9 mouse cellular contexts compared by ENCODE assay signal in genomic region chr4:84137171-84137919, GRCm38 (mm10).
A peak's percentile ranks its signal among the peaks of the same experiment; 100 is the strongest.
DNase-seq lines count a peak whose midpoint lies in the region; ATAC-seq lines count a peak whose summit lies in the region.
"Had no signal": no experiment of that assay in that cellular context is flagged by ENCODE, and none has a peak within 500 bp of the region (broad histone marks: within the 10 kb centered on the region; RNA-seq: fewer than 3 reads in every experiment).

No protein-coding gene starts in this region.

- peak; percentile 29 for DNase-seq in kidney, postnatal 10 days
- DNase-seq in kidney, postnatal 36 days, result no peak
- peak; percentile 63 for DNase-seq in embryonic facial prominence, embryonic 11.5 days (ENCODE audit: low spot score)
- DNase-seq in lung, postnatal 10 days, result no peak
- DNase-seq in adipocyte (ENCODE audit: low spot score), result no peak
- DNase-seq in spleen, adult 12 weeks (ENCODE audit: low spot score), result no peak
- DNase-seq: gastrocnemius, postnatal 14 days had no signal

- H3K36me3 ChIP-seq in embryonic facial prominence, embryonic 11.5 days (replicated peaks; ENCODE audit: control insufficient read depth, insufficient read depth, low read depth, low read length), result no peaks in the 10 kb centered on the region
- no peaks in the 10 kb centered on the region for H3K36me3 ChIP-seq in intestine, embryonic 16.5 days (ENCODE audit: control insufficient read depth, insufficient read depth, low read length)
- no peaks in the 10 kb centered on the region for H3K36me3 ChIP-seq in neural tube, embryonic 15.5 days

- no peak overlapping the region for H3K9ac ChIP-seq in embryonic facial prominence, embryonic 11.5 days (replicated peaks; ENCODE audit: low read length)
- no peak overlapping the region for H3K9ac ChIP-seq in intestine, embryonic 16.5 days (ENCODE audit: low read depth, low read length)
- no peak overlapping the region for H3K9ac ChIP-seq in neural tube, embryonic 15.5 days (replicated peaks)

- 58% methylated on average over 14 of the region's 14 CpGs for WGBS in embryonic facial prominence, embryonic 11.5 days
- WGBS in intestine, embryonic 16.5 days, result 58% methylated on average over 14 of the region's 14 CpGs
- WGBS in neural tube, embryonic 15.5 days, result 16% methylated on average over 14 of the region's 14 CpGs

- H3K27ac ChIP-seq in embryonic facial prominence, embryonic 11.5 days (replicated peaks; ENCODE audit: low read depth, low read length), result no peak overlapping the region
- no peak overlapping the region for H3K27ac ChIP-seq in intestine, embryonic 16.5 days (ENCODE audit: low read length)
- H3K27ac ChIP-seq in neural tube, embryonic 15.5 days (replicated peaks), result no peak overlapping the region

- no peaks in the 10 kb centered on the region; the same call in 1 of the 2 replicates for H3K4me1 ChIP-seq in embryonic facial prominence, embryonic 11.5 days (ENCODE audit: control insufficient read depth, insufficient read depth, low read length)
- no peaks in the 10 kb centered on the region for H3K4me1 ChIP-seq in intestine, embryonic 16.5 days (ENCODE audit: control insufficient read depth, insufficient read depth, low read length)
- H3K4me1 ChIP-seq in neural tube, embryonic 15.5 days, result peaks cover 12% of the 10 kb centered on the region

- H3K4me3 ChIP-seq in embryonic facial prominence, embryonic 11.5 days (ENCODE audit: low read depth, low read length), result no peak overlapping the region
- H3K4me3 ChIP-seq in intestine, embryonic 16.5 days (ENCODE audit: low read length), result no peak overlapping the region
- H3K4me3 ChIP-seq in neural tube, embryonic 15.5 days (replicated peaks), result no peak overlapping the region

- no peaks in the 10 kb centered on the region for H3K27me3 ChIP-seq in embryonic facial prominence, embryonic 11.5 days (ENCODE audit: control insufficient read depth, insufficient read depth, low read length)
- H3K27me3 ChIP-seq in intestine, embryonic 16.5 days (replicated peaks; ENCODE audit: control insufficient read depth, insufficient read depth, low read length), result no peaks in the 10 kb centered on the region
- no peaks in the 10 kb centered on the region for H3K27me3 ChIP-seq in neural tube, embryonic 15.5 days (replicated peaks)

- no peak overlapping the region for H3K4me2 ChIP-seq in embryonic facial prominence, embryonic 11.5 days (ENCODE audit: low read depth, low read length)
- H3K4me2 ChIP-seq in intestine, embryonic 16.5 days (ENCODE audit: low read depth, low read length), result no peak overlapping the region
- H3K4me2 ChIP-seq in neural tube, embryonic 15.5 days, result no peak overlapping the region

- H3K9me3 ChIP-seq in embryonic facial prominence, embryonic 11.5 days (replicated peaks; ENCODE audit: control insufficient read depth, low read length), result no peaks in the 10 kb centered on the region
- H3K9me3 ChIP-seq in intestine, embryonic 16.5 days (ENCODE audit: control insufficient read depth, low read length), result no peaks in the 10 kb centered on the region
- H3K9me3 ChIP-seq in neural tube, embryonic 15.5 days (replicated peaks), result no peaks in the 10 kb centered on the region

- peak; percentile 78 for ATAC-seq in embryonic facial prominence, embryonic 11.5 days (replicated peaks; ENCODE audit: insufficient number of reproducible peaks, low FRiP score, low TSS enrichment, low read depth)
- 0 out of 2 replicates have a peak, but pooled peaks have one; percentile 36 for ATAC-seq in intestine, embryonic 16.5 days
- peak; percentile 86 for ATAC-seq in neural tube, embryonic 15.5 days (ENCODE audit: low FRiP score)

Comparison
In these comparisons a context has a peak if more than half of its experiments do, and no peak if none do; other contexts are left out.
1. DNase-seq: peak in kidney, postnatal 10 days (single experiment) and embryonic facial prominence, embryonic 11.5 days (single experiment); none in kidney, postnatal 36 days (0 of 2), lung, postnatal 10 days (single experiment), adipocyte (single experiment) and spleen, adult 12 weeks (single experiment).
2. ATAC-seq: peak in every context shown above with its lines; median percentile 86 in neural tube, embryonic 15.5 days; 78 in embryonic facial prominence, embryonic 11.5 days; 36 in intestine, embryonic 16.5 days.